Mouse (Mus musculus) cerebellum, postnatal 10 days (tissue): ENCODE data around the gene Hpgds.

Experiments
- DNase-seq, 2 experiments: peaks; one replicate each; pipeline ENCODE4 v3.0.0; 2021; ENCODE audit warnings: mixed read lengths in 2 of 2

Hpgds gene

DNA sequence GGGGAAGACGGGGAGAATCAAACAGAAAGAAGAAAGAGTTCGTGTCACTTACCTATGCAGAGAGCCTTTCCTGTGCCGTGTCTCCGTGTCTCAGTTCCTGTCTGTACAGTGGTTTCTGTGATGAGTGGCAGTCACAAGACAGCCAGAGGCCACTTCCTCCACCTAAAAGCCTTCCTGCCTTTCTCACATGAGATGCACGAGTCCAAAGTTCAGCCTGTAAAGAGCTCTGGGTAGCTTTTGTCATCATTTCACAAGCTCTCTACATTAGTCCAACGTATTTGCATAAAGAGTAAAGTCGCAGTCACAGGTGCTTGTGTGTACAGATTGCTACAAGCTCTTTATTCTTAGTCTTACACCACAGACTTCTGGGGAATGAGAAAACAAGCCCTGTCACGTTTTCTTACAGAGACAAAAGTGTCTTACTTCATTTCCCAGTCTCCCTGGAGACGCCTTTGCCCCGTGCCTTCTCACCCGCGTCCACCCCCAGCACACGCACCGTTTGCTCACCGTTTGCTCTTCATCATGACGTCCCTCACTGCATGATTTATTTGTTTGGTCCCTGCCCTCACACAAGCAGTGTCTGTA lies at the start of gene Hpgds:
Gene Hpgds (minus strand): TSS at position 288 of the 585 bp plus-strand sequence.
- no peak for DNase-seq

DNA sequence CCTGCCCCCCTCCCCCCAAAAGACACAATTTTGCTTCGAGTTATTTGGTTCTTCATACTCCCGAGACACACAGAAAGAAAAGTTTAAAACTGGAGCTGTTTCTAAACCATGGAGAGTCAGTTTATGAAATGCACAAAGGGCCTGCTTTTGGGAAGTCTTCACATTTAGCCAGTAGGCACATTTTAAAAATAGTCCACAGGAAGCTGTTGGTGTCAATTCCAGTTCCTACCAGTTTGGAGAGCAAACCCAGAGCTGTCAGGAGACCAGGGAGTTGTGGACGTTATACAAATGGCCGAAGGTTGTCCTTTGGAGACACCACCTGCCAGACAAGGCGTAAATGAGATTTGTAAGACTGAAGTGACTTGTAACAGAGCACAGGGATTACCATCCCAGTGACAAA lies 20.3 kb upstream of the Hpgds start:
- DNase-seq, result no peak

DNA sequence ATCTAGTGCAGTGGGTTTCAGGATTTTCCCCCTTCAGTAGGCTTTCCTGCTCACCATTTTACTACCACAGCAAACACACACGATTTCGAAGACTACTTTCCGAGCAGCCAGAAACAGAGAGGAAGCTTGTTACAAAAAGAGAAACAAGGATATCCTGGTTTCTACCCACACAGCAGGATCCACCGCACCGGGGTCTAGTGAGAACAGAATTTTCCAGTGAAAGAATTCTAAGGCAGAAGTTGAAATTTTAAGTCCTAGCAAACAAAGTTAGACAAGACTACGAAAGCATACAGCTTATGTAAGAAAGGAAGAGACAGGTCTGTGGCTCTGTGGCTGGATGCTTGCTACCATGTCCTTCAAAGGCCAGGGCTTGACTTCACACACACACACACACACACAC lies 19.4 kb upstream of the Hpgds start:
- no peak for DNase-seq

DNA sequence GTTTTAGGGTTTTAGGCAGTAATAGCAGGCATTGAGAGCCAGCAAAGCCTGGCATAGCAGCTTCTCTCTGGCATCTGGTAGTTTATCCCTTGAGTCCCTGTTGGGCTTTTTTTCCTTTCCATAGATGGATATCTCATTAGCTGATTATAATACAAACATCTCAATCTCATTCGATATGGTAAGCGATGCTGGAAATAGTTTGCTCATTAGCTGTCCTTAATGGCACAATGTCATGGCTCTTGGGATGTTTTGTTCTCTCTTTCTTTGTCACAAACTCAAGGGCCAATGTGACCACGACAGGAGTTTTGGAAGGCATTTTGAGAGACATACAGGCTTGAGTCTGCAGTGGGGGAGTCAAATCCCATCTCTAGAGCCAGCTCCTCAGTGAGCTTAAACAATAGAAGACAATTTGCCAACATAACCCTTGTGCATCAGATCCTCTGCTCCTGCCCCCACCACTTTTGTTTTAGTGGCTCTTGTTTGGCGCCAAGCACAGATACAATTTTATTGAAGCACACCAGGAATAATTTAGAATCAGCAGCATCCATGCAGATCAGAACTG lies 14.8 kb upstream of the Hpgds start:
- peak in 1 of 2 experiments; percentile 37 for DNase-seq

DNA sequence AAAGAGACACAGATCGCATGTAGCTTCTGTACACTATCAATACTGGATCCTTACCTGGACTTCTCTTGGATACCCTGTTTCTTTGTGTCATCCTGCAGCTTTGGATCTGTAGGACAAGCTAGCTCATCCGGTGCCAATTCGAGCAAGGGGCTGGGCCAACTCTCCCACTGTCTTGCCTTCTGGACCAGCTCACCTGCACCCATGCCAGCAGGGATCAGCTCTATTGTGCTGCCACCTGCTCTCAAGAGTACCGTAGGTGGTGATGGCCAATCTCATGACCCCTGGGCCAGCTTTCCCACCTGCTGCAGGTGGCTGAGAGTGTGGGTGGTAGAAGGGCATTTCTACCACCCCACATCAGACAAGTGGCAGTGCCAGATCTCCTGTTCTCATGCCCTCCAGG lies 12.3 kb upstream of the Hpgds start:
- peak; percentile 69 to 77 for DNase-seq

DNA sequence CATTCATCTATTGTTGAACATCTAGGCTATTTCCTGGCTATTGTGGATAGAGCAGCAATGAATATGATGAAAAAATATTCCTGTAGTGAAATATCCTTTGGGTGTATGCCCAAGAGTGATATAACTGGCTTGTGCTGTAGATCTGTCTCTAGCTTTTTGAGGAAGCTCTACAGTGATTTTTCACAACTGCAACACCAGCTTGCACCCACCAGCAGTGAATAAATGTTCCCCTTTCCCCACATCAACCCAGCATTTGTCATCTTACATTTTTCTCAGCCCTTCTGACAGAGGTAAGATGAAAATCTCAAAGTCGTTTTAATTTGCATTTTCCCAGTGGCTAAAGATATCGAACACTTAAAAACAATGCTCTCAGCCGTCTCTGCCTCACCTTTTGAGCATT lies 8.9 kb upstream of the Hpgds start:
- no peak for DNase-seq

DNA sequence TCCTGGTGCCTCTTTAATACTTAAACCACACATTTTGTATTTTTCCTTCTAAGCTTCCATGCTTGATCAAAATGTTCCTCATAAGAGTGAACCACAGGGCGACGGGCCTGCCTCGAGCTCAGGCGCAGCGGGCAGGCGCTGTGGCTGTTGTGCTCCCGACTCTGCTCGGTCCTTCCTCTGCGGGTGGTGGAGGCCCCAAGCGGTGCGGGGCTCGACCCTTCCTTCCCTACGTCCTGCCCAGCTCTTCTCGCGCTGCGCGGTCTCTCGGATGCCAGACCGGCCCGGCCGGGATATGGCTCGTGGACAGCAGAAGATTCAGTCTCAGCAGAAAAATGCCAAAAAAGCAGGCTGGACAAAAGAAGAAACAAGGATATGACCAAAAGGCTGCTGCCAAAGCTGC lies 6.0 kb upstream of the Hpgds start:
- DNase-seq, result peak; percentile 21 to 40

DNA sequence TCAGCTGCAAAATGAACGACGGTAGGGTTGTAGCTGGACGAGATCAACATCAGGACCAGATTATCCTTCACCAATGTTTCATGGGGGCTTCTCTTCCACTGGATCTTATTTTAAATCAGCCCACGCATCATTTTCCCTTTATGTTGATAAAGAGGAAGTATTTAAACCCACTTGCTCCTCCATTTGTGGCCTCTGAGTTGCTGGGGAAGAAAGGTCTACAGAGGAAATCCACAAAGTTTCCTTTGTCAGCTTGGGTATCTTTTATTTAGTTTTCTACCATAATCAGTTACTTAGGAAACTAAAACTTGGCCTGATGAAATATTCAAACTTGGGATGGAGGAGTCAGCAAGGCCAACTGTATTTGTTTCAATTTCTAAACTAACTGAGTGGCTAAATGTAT lies 1.7 kb upstream of the Hpgds start:
- DNase-seq, result no peak

DNA sequence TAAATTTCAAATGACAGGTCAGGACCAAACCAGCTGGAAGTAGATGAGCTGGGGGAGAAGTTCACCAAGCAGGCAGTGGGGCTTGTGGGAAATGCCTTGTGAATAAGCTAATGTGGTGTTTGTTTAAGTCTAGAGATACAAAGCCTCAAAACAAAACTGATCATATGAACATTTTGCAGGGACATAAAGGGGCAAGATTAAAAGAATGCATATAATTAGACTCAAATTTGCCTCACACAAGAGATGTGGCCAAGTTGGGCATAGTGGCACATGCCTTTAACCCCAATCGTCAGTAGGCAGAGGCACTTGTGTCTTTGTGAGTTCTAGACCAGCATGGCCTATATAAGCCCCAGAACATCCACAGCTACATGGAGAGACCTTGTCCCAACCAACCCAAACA lies 2.4 kb downstream of the Hpgds start:
- no peak for DNase-seq

DNA sequence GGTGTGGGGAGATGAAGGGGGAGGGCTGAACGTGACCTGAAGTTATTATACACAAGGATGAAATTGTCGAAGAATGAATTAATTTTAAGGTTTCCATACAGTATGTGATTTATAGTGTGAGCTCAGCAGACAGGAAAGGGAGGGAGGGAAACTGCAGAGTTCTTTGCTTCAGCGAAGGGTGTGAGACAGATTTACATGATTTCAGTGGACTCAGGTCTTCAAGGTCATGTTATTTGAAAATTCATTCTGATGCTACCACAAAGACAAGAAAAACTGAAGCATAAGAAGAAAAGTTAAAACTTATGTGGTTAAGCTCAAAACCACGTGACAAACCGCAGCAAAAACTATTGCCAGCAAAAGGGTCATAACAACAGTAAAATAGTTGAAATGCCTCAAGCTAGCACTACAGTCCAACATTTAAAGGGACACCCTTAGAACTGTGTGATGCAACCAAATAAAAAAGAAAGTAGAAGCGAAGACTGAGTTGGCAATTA lies 3.9 kb downstream of the Hpgds start:
- no peak for DNase-seq

DNA sequence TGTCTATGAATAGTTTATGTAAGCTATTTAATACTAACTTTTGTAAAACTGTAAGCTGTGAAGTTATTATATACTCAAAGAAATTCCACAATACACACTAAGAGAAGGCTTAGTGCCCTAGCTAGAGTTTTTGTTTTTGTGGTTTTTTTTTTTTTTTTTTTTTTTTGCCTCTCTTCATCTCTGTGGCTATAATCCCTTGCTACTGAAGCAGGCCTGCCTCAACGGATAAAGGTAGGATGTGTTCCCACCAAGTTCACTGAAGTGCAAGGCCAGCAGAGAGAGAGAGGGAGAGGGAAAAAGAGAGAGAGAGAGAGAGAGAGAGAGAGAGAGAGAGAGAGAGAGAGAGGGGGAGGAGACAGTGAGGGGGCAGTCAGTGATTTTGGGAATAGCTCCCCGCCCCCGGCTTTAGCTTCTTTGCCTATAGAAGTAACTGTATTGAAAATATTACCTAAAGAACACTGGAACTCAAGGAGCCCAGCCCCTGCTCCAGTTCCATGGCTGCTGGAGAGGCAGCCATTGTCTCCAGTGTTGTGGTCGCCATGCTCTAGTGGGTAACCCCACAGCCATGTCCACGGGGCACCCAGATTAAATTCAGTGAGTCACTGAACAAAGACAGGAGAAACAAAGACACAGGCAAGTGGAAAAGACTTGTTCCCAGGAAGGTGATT lies 4.5 kb downstream of the Hpgds start:
- no peak for DNase-seq

DNA sequence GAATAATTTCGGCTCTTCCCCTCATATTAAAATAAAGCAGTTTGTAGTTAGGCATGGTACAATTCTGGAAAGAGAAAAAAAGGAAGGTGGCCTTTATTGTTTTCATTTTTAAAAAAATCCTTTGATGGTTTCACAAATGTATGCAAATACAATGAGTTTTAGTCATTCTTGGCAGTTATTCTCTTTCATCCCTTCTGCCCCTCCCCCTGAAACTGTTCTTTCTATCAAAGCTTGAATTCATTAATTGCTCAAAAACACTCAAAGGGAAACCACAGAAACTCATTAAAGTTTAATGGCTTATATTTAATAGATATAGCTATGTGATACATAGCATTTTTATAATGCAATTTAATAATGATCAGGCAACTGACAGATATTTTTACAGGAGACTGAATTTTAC lies 6.5 kb downstream of the Hpgds start:
- DNase-seq, result no peak

DNA sequence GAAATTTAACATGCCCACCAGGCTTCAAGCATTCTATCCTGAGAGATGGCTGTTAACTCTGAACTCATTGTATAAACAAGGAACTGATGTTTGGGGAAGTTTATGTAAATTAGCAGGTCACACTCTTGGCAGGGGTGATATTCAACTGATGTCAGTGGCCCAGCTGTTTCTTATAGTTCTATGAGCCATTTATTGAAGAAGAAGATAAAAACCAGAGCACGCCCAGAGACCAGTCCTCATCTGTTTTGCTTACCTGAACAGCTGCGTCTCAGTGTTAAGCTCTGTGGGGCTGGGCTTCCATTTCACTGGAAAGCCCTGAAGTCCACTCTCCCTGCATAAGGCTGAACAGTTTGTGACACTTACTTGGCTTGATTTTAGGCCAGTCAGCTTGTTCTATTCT lies 6.9 kb downstream of the Hpgds start:
- DNase-seq, result no peak

DNA sequence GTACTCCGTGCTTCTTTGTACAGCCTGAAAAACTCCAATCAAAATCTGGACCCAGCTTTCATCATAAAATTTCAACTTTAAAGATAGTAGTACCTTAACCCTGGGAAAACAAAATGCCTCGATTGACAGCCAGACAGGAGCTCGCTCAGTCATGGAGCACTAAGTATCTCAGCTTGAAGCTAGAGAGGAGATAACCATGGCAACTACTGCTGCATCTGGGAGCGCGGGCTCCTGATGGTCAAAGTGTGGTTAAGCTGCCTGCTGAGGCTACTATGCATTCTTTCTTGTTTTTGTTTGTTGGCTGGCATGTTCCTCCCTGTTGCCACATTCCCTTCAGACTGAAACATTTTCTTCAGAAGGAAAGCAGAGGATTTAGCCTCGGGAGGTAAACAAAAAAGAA lies 12.3 kb downstream of the Hpgds start:
- DNase-seq, result no peak

DNA sequence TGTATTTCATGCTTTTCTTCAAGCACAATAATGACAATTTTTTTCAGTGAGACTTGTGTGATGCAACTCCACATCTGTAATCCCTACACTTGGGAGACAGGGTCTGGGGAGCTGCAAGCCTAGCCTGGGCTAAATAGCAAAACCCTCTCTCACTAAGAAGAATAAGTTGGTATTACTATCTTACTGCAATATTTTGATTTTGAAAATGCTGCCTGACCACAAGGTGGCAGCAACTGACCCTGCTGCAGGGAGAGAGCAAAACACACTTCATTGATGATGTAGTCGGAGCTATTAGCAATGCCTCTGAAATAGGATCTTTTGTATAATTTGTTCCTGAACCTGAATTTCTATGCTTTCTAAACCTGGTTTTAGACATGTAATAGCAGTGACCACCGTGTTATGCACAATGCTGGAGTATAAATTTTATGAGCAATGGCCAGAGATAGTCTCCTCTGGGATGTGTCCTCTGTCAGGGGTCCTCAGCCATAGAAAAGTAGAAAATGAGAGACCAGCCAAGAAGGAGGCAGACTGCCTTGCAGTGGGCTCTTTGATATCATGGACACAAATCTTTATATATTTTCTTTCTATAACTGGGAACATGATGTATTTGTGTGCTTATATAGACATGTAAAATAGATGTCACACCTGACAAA lies 18.5 kb downstream of the Hpgds start:
- DNase-seq, result peak; percentile 76 to 78

DNA sequence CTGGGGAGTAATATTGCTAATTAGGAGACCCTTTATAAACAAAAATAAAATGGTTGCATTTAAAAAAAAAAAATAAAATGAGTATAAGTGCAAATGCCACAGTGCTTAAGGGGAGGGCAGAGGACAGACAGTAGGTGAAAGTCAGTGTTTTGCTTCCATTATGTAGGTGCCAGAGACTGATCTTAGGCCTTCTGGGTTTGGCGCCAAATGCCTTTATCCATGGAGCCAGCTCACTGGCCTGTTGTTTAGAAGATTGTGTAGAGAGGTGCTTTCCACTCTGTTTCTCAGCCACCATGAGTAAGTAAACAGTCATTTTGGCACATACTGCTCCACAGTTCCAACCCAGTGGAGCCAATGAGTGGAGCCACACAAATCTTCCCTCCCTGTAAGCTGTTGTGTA lies 27.2 kb downstream of the Hpgds start:
- DNase-seq, result peak; percentile 9 to 13

DNA sequence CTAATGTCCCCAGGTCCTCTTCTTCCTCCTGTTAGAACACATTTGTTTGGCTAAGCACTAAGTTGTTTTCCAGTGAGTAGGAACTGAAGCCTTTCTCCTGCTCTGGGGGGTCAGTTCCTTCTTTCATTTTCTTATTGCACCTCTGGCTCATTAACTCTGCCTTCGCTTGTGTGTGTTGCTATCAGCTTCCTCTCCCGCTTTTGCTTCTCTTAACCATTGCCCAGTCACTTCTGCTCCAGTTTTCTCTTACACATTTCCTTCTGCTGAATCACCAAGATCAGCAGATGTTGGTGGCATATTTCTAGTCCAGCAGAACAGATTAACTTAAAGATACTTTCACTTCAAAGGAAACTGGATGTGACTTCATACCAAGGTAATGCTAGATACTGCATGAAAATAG lies 29.8 kb downstream of the Hpgds start:
- no peak for DNase-seq

DNA sequence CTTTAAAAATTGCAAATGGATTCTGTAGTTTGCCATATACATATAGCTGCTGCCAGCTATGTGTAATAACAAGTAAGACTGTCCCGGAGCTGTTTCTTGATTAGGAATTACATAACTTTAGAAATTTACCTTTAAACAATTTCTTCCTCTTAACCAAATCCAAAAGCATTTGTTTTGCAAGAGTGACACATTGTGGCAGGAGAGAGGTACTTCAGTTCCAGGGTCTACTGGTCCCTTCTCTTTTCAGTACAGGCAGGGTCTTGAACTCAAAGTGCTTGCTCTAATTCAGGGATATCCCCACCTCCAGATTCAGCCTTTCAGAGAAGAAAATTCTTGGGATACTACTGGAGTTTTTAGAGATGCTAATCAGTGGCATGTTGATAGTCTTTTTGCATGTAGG lies 65.6 kb downstream of the Hpgds start:
- peak; percentile 19 to 43 for DNase-seq

DNA sequence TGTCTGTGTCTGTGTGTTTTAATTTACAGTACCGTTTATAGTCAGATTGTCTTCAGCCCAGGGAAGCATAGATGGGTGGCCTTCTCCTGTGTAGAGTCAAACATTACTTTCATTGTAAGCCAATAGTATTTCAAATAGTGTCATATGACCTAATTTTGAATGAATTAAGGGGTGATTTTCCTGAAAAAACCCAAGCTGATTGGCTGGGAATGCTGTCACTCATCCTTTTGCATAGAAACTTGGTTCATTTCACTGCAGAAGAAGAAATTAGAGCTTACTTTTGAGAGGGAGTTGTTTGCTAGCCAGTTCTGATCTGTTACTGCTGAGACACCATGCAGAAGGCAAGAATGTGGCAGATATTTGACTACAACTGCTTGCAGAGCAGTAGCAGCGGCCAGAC lies 69.5 kb downstream of the Hpgds start:
- DNase-seq, result peak; percentile 37 to 52
